Mouse (Mus musculus): Measurements from ENCODE around the gene Olfr1504. TPM values are rescaled to one million over a fixed set of nuclear protein-coding genes. Genes with fewer than 3 reads are reported as not detected.

Gene Olfr1504
- total RNA-seq (2023; ENCODE audit: inconsistent age): not detected in 4 replicates

GRCm38 (mm10) chr19:13897828-13898227 lies at the start of gene Olfr1504:
Gene Olfr1504, minus strand, starts transcription at chr19:13897928.

GRCm38 (mm10) chr19:13913230-13913629 lies 15.5 kb upstream of the Olfr1504 start, which contains the start of gene Olfr1505:
Gene Olfr1505, plus strand, starts transcription at chr19:13913530.

GRCm38 (mm10) chr19:13861495-13861894 lies 36.2 kb downstream of the Olfr1504 start, which contains the start of gene Olfr1502:
Gene Olfr1502, plus strand, starts transcription at chr19:13861795.

GRCm38 (mm10) chr19:13850592-13850991 lies 47.1 kb downstream of the Olfr1504 start, which contains the start of gene Olfr1501:
Gene Olfr1501, minus strand, starts transcription at chr19:13850692.

Other genes starting within 250 kb of the Olfr1504 start
- not detected in 4 replicates for gene Olfr1490, start 246.8 kb downstream of the Olfr1504 start, total RNA-seq (2023; ENCODE audit: inconsistent age)
- not detected in 4 replicates for gene Olfr1491, start 200.7 kb downstream of the Olfr1504 start, total RNA-seq (2023; ENCODE audit: inconsistent age)
- gene Olfr1493-ps1, start 174.7 kb downstream of the Olfr1504 start, total RNA-seq (2023; ENCODE audit: inconsistent age): not detected in 4 replicates
- gene Olfr1494, start 158.2 kb downstream of the Olfr1504 start, total RNA-seq (2023; ENCODE audit: inconsistent age): not detected in 4 replicates
- not detected in 4 replicates for gene Olfr1495, start 133.3 kb downstream of the Olfr1504 start, total RNA-seq (2023; ENCODE audit: inconsistent age)
- gene Olfr1496, start 120.0 kb downstream of the Olfr1504 start, total RNA-seq (2023; ENCODE audit: inconsistent age): not detected in 4 replicates
- gene Olfr1497, start 99.7 kb downstream of the Olfr1504 start, total RNA-seq (2023; ENCODE audit: inconsistent age): not detected in 4 replicates
- not detected in 4 replicates for gene Olfr1499, start 78.5 kb downstream of the Olfr1504 start, total RNA-seq (2023; ENCODE audit: inconsistent age)
- gene Olfr1500, start 67.4 kb downstream of the Olfr1504 start, total RNA-seq (2023; ENCODE audit: inconsistent age): not detected in 4 replicates
- gene Olfr1501, start 47.2 kb downstream of the Olfr1504 start, total RNA-seq (2023; ENCODE audit: inconsistent age): not detected in 4 replicates
- gene Olfr1502, start 36.1 kb downstream of the Olfr1504 start, total RNA-seq (2023; ENCODE audit: inconsistent age): not detected in 4 replicates
- not detected in 4 replicates for gene Olfr1505, start 15.6 kb upstream of the Olfr1504 start, total RNA-seq (2023; ENCODE audit: inconsistent age)

Measured in B cell, adult (primary cell).